In genomic region chr2:3475746-3476251, GRCm38 (mm10) we compare ENCODE assay signal across 8 mouse cellular contexts. TPM values are rescaled to one million over a fixed set of nuclear protein-coding genes. Genes with fewer than 3 reads are reported as not detected.
DNase-seq lines count a peak whose midpoint lies in the region; ATAC-seq and TF ChIP-seq lines count a peak whose summit lies in the region.

No protein-coding gene starts in this region.

- WGBS in heart, embryonic 14.5 days = 66% methylated on average over 3 of the region's 3 CpGs
- WGBS in forebrain, embryonic 15.5 days = 54% methylated on average over 3 of the region's 3 CpGs
- 53% methylated on average over 3 of the region's 3 CpGs for WGBS in lung, embryonic 16.5 days

- H3K9me3 ChIP-seq in heart, embryonic 14.5 days (ENCODE audit: control insufficient read depth, low read length) = no peaks in the 10 kb centered on the region
- H3K9me3 ChIP-seq in G1E (replicated peaks) = no peaks in the 10 kb centered on the region
- H3K9me3 ChIP-seq in forebrain, embryonic 15.5 days = no peaks in the 10 kb centered on the region
- H3K9me3 ChIP-seq in lung, embryonic 16.5 days (ENCODE audit: control insufficient read depth, low read length) = no peaks in the 10 kb centered on the region

- TF ChIP-seq CTCF in G1E (IDR thresholded peaks at IDR 0.05; ENCODE audit: low read depth, low read length) = no peak

- 0 out of 4 replicates have a peak, but pooled peaks cover 0 to 10% of the 10 kb centered on the region in 2 experiments for H3K4me1 ChIP-seq in heart, embryonic 14.5 days (ENCODE audit: control insufficient read depth in 2 of 2, insufficient read depth in 2 of 2, low read length in 2 of 2)
- H3K4me1 ChIP-seq in G1E (ENCODE audit: insufficient read depth, low read depth, low read length) = peaks cover 35% of the 10 kb centered on the region
- peaks cover 17% of the 10 kb centered on the region for H3K4me1 ChIP-seq in forebrain, embryonic 15.5 days
- peaks cover 7% of the 10 kb centered on the region; the same call in 1 of the 2 replicates for H3K4me1 ChIP-seq in lung, embryonic 16.5 days (replicated peaks; ENCODE audit: control insufficient read depth, insufficient read depth, low read length)

- no peak for ATAC-seq in heart, embryonic 14.5 days (ENCODE audit: insufficient number of reproducible peaks, insufficient read depth, low FRiP score, low read depth)
- ATAC-seq in G1E (ENCODE audit: extremely low read depth, insufficient number of reproducible peaks, low FRiP score, poor library complexity, severe bottlenecking) = no peak
- ATAC-seq in forebrain, embryonic 15.5 days (replicated peaks) = no peak
- no peak for ATAC-seq in lung, embryonic 16.5 days (ENCODE audit: low read depth)

- H3K27me3 ChIP-seq in heart, embryonic 14.5 days (ENCODE audit: control insufficient read depth, insufficient read depth, low read length) = no peaks in the 10 kb centered on the region
- no peaks in the 10 kb centered on the region for H3K27me3 ChIP-seq in G1E (ENCODE audit: insufficient read depth, low read length)
- H3K27me3 ChIP-seq in forebrain, embryonic 15.5 days = no peaks in the 10 kb centered on the region
- no peaks in the 10 kb centered on the region for H3K27me3 ChIP-seq in lung, embryonic 16.5 days (ENCODE audit: control insufficient read depth, insufficient read depth, low read depth, low read length)

- H3K4me3 ChIP-seq in heart, embryonic 14.5 days (ENCODE audit: control insufficient read depth in 1 of 2, insufficient read depth in 1 of 2, low read depth in 1 of 2, low read length in 2 of 2) = no peak overlapping the region; a peak in 1 of 4 replicates
- H3K4me3 ChIP-seq in G1E (ENCODE audit: low read depth, low read length) = peak overlapping the region; percentile 99; the same call in 1 of the 2 replicates
- H3K4me3 ChIP-seq in forebrain, embryonic 15.5 days = peak overlapping the region; percentile 93; the same call in 1 of the 2 replicates
- no peak overlapping the region for H3K4me3 ChIP-seq in lung, embryonic 16.5 days (ENCODE audit: low read length)

- DNase-seq in heart, adult 18-20 months = no peak
- DNase-seq in G1E (ENCODE audit: low spot score) = no peak
- DNase-seq in ovary, postnatal 14 days (ENCODE audit: low spot score) = no peak
- DNase-seq in cerebellum, postnatal 36 days = no peak
- DNase-seq in right cerebral cortex, adult 2 months (ENCODE audit: low spot score in 2 of 2) = no peak

- no peak overlapping the region for H3K27ac ChIP-seq in heart, embryonic 14.5 days (replicated peaks in 1 of 2; ENCODE audit: control insufficient read depth in 1 of 2, insufficient read depth in 1 of 2, low read depth in 2 of 2, low read length in 2 of 2)
- H3K27ac ChIP-seq in forebrain, embryonic 15.5 days (replicated peaks) = no peak overlapping the region
- no peak overlapping the region for H3K27ac ChIP-seq in lung, embryonic 16.5 days (ENCODE audit: low read length)

- peak overlapping the region; percentile 76 for H3K4me2 ChIP-seq in heart, embryonic 14.5 days (ENCODE audit: low read length)
- peak overlapping the region; percentile 67 for H3K4me2 ChIP-seq in forebrain, embryonic 15.5 days (replicated peaks)
- H3K4me2 ChIP-seq in lung, embryonic 16.5 days (ENCODE audit: low read depth, low read length) = peak overlapping the region; percentile 62; the same call in 1 of the 2 replicates

- H3K9ac ChIP-seq in heart, embryonic 14.5 days (ENCODE audit: low read length) = no peak overlapping the region
- H3K9ac ChIP-seq in forebrain, embryonic 15.5 days (replicated peaks) = no peak overlapping the region
- H3K9ac ChIP-seq in lung, embryonic 16.5 days (ENCODE audit: low read length) = no peak overlapping the region

- peaks cover 2% of the 10 kb centered on the region; the same call in 1 of the 2 replicates for H3K36me3 ChIP-seq in heart, embryonic 14.5 days (ENCODE audit: control insufficient read depth, insufficient read depth, low read length)
- H3K36me3 ChIP-seq in G1E (replicated peaks) = peaks cover 15% of the 10 kb centered on the region
- H3K36me3 ChIP-seq in forebrain, embryonic 15.5 days = peaks cover 3% of the 10 kb centered on the region; the same call in 1 of the 2 replicates
- no peaks in the 10 kb centered on the region for H3K36me3 ChIP-seq in lung, embryonic 16.5 days (ENCODE audit: control insufficient read depth, insufficient read depth, low read length)

RNA-seq across cellular contexts. Expression of gene Suv39h2, which starts 1.0 kb away (rescaled TPM):
- 6.9 and 8.3 TPM in 2 replicates for polyA plus RNA-seq in heart, embryonic 14.5 days (2014; fragmentation: Nextera tagmentation; extraction: Ambion mirVana)
- total RNA-seq in heart, adult 18-20 months (2021) = under 1 TPM; 0.62 to 0.72 TPM
- total RNA-seq in G1E (2014; fragmentation: Nextera tagmentation) (25.7 and 31.6 TPM in 2 replicates), G1E (2017) (13.9 and 19.1 TPM in 2 replicates)
- polyA plus RNA-seq in G1E (2012) = 6.2 and 7.6 TPM in 2 replicates
- polyA plus RNA-seq in forebrain, embryonic 15.5 days (2015; fragmentation: Nextera tagmentation; extraction: Ambion mirVana) = 16.6 and 17.1 TPM in 2 replicates
- polyA plus RNA-seq in lung, embryonic 16.5 days (2015; fragmentation: Nextera tagmentation; extraction: Ambion mirVana) = 10.8 and 13.5 TPM in 2 replicates

RNA-seq across cellular contexts. Expression of gene Gm45902, which starts 36.8 kb away (rescaled TPM):
- 3.4 and 3.9 TPM in 2 replicates for polyA plus RNA-seq in heart, embryonic 14.5 days (2014; fragmentation: Nextera tagmentation; extraction: Ambion mirVana)
- 1 to 10 TPM in 1 of 2 experiments, under 1 TPM in 1; 0.99 to 1.4 TPM for total RNA-seq in heart, adult 18-20 months (2021)
- total RNA-seq in G1E (2014; fragmentation: Nextera tagmentation) (9.4 and 9.6 TPM in 2 replicates), G1E (2017) (13.6 and 14.4 TPM in 2 replicates)
- 2.0 and 2.5 TPM in 2 replicates for polyA plus RNA-seq in G1E (2012)
- 7.9 and 8.1 TPM in 2 replicates for polyA plus RNA-seq in forebrain, embryonic 15.5 days (2015; fragmentation: Nextera tagmentation; extraction: Ambion mirVana)
- 5.1 and 5.2 TPM in 2 replicates for polyA plus RNA-seq in lung, embryonic 16.5 days (2015; fragmentation: Nextera tagmentation; extraction: Ambion mirVana)

RNA-seq across cellular contexts. Expression of gene Hspa14, which starts 36.8 kb away (rescaled TPM):
- polyA plus RNA-seq in heart, embryonic 14.5 days (2014; fragmentation: Nextera tagmentation; extraction: Ambion mirVana) = 70.5 and 77.3 TPM in 2 replicates
- total RNA-seq in heart, adult 18-20 months (2021) = 10 to 100 TPM; 23.0 to 23.9 TPM
- total RNA-seq in G1E (2014; fragmentation: Nextera tagmentation) (76.4 TPM in 2 replicates), G1E (2017) (212 and 220 TPM in 2 replicates)
- polyA plus RNA-seq in G1E (2012) = 7.4 and 10.6 TPM in 2 replicates
- polyA plus RNA-seq in forebrain, embryonic 15.5 days (2015; fragmentation: Nextera tagmentation; extraction: Ambion mirVana) = 79.6 and 83.9 TPM in 2 replicates
- polyA plus RNA-seq in lung, embryonic 16.5 days (2015; fragmentation: Nextera tagmentation; extraction: Ambion mirVana) = 98.6 and 107 TPM in 2 replicates

RNA-seq across cellular contexts. Expression of gene Cdnf, which starts 37.0 kb away (rescaled TPM):
- polyA plus RNA-seq in heart, embryonic 14.5 days (2014; fragmentation: Nextera tagmentation; extraction: Ambion mirVana) = 0.11 and 0.74 TPM in 2 replicates
- total RNA-seq in heart, adult 18-20 months (2021) = 10 to 100 TPM; 30.3 to 34.8 TPM
- total RNA-seq in G1E (2014; fragmentation: Nextera tagmentation) (1.3 and 1.6 TPM in 2 replicates), G1E (2017) (0.29 and 0.49 TPM in 2 replicates)
- 0.07 and 0.17 TPM in 2 replicates for polyA plus RNA-seq in G1E (2012)
- polyA plus RNA-seq in forebrain, embryonic 15.5 days (2015; fragmentation: Nextera tagmentation; extraction: Ambion mirVana) = 0.22 and 0.46 TPM in 2 replicates
- 0.18 and 0.25 TPM in 2 replicates for polyA plus RNA-seq in lung, embryonic 16.5 days (2015; fragmentation: Nextera tagmentation; extraction: Ambion mirVana)

RNA-seq across cellular contexts. Expression of gene Dclre1c, which starts 51.9 kb away (rescaled TPM):
- 4.4 and 5.8 TPM in 2 replicates for polyA plus RNA-seq in heart, embryonic 14.5 days (2014; fragmentation: Nextera tagmentation; extraction: Ambion mirVana)
- 1 to 10 TPM; 2.4 to 4.0 TPM for total RNA-seq in heart, adult 18-20 months (2021)
- total RNA-seq in G1E (2014; fragmentation: Nextera tagmentation) (53.8 and 55.7 TPM in 2 replicates), G1E (2017) (14.4 and 16.8 TPM in 2 replicates)
- polyA plus RNA-seq in G1E (2012) = 0.90 and 1.6 TPM in 2 replicates
- 8.7 and 9.9 TPM in 2 replicates for polyA plus RNA-seq in forebrain, embryonic 15.5 days (2015; fragmentation: Nextera tagmentation; extraction: Ambion mirVana)
- polyA plus RNA-seq in lung, embryonic 16.5 days (2015; fragmentation: Nextera tagmentation; extraction: Ambion mirVana) = 6.6 and 7.3 TPM in 2 replicates

Comparison
In these comparisons a context has a peak if more than half of its experiments do, and no peak if none do; other contexts are left out.
1. H3K4me3 ChIP-seq: peak in G1E (single experiment) and forebrain, embryonic 15.5 days (single experiment); none in heart, embryonic 14.5 days (0 of 2) and lung, embryonic 16.5 days (single experiment).
2. Peak in every context shown above with its lines, with median percentiles within 50 percentile points of each other: H3K4me2 ChIP-seq.